Mouse (Mus musculus) MEL (cell line): ENCODE measurements around the gene Foxj3. TPM values are rescaled to one million over a fixed set of nuclear protein-coding genes. Genes with fewer than 3 reads are reported as not detected.

Experiments used
- DNase-seq: peaks from one replicate; pipeline ENCODE4 v3.0.0; 2011; ENCODE audit warnings: low read depth, low spot score
- H3K27ac ChIP-seq: 2 replicates; pipeline ENCODE4 v1.5.1; 2012; ENCODE audit warnings: low read depth, mild to moderate bottlenecking, control low read depth, low read length, moderate library complexity; ENCODE audit not compliant: control insufficient read depth
- H3K27me3 ChIP-seq, 2 experiments: fragments of 150-350 bp in 1 of 2; sonication (generic) in 1 of 2; 2 replicates each; pipeline ENCODE4 v1.6.1; 2012; ENCODE audit warnings: low read length in 2 of 2, mild to moderate bottlenecking in 2 of 2, improper control_type of control experiment in 1 of 2, moderate library complexity in 1 of 2; ENCODE audit not compliant: insufficient read depth in 2 of 2, control insufficient read depth in 1 of 2
- H3K36me3 ChIP-seq, 2 experiments: 2 replicates each; pipeline ENCODE4 v1.6.1; 2012 to 2014; ENCODE audit warnings: low read length in 2 of 2, improper control_type of control experiment in 1 of 2, inconsistent platforms in 1 of 2, mild to moderate bottlenecking in 1 of 2; ENCODE audit not compliant: insufficient read depth in 2 of 2, control insufficient read depth in 1 of 2
- H3K4me1 ChIP-seq, 2 experiments: fragments of 150-350 bp in 1 of 2; sonication (generic) in 1 of 2; 2 replicates each; pipeline ENCODE4 v1.6.1; 2012; ENCODE audit warnings: low read length in 2 of 2, improper control_type of control experiment in 1 of 2, mild to moderate bottlenecking in 1 of 2; ENCODE audit not compliant: insufficient read depth in 2 of 2, control insufficient read depth in 1 of 2
- H3K4me3 ChIP-seq, 2 experiments: fragments of 150-350 bp in 1 of 2; sonication (generic) in 1 of 2; 2 replicates each; pipeline ENCODE4 v1.5.1; 2012; ENCODE audit warnings: low read depth in 2 of 2, low read length in 2 of 2, mild to moderate bottlenecking in 2 of 2, moderate library complexity in 2 of 2, control low read depth in 1 of 2, improper control_type of control experiment in 1 of 2; ENCODE audit not compliant: control insufficient read depth in 1 of 2, insufficient read depth in 1 of 2
- H3K79me2 ChIP-seq: 2 replicates; pipeline ENCODE4 v1.6.1; 2012; ENCODE audit warnings: mild to moderate bottlenecking, low read length, moderate library complexity; ENCODE audit not compliant: control insufficient read depth, poor library complexity, insufficient read depth
- H3K9ac ChIP-seq: 2 replicates; pipeline ENCODE4 v1.6.1; 2012; ENCODE audit warnings: low read depth, mild to moderate bottlenecking, control low read depth, low read length, moderate library complexity; ENCODE audit not compliant: control insufficient read depth, poor library complexity, severe bottlenecking
- H3K9me3 ChIP-seq: fragments of 150-350 bp; sonication (generic); replicated peaks from 2 replicates; pipeline ENCODE4 v1.6.1; 2012; ENCODE audit warnings: mild to moderate bottlenecking, low read length, improper control_type of control experiment, moderate library complexity; ENCODE audit not compliant: insufficient read depth
- ELF1 ChIP-seq: IDR thresholded peaks from 2 replicates; pipeline ENCODE4 v1.6.1; 2014; ENCODE audit warnings: low read depth, mild to moderate bottlenecking, inconsistent platforms, low read length, improper control_type of control experiment, moderate library complexity
- GABPA ChIP-seq: IDR thresholded peaks from 2 replicates; pipeline ENCODE4 v1.6.1; 2012; ENCODE audit warnings: low read depth, mild to moderate bottlenecking, inconsistent platforms, low read length, improper control_type of control experiment, moderate library complexity
- GATA1 ChIP-seq: IDR thresholded peaks from 2 replicates; pipeline ENCODE4 v1.6.1; 2011; ENCODE audit warnings: low read depth, low read length, improper control_type of control experiment
- MAFK ChIP-seq: IDR thresholded peaks from 2 replicates; pipeline ENCODE4 v1.6.1; 2011; ENCODE audit warnings: low read depth, mild to moderate bottlenecking, low read length, improper control_type of control experiment, borderline replicate concordance
- MAX ChIP-seq: IDR thresholded peaks from 2 replicates; pipeline ENCODE4 v1.6.1; 2011; ENCODE audit warnings: low read length, improper control_type of control experiment
- MAZ ChIP-seq: IDR thresholded peaks from 2 replicates; pipeline ENCODE4 v1.6.1; 2012; ENCODE audit warnings: low read depth, mild to moderate bottlenecking, inconsistent platforms, low read length, improper control_type of control experiment
- MYB ChIP-seq: IDR thresholded peaks from 2 replicates; pipeline ENCODE4 v1.6.1; 2011; ENCODE audit warnings: mild to moderate bottlenecking, low read depth, low read length, improper control_type of control experiment
- POLR2AphosphoS2 ChIP-seq: IDR thresholded peaks from 2 replicates; pipeline ENCODE4 v1.6.1; 2011; ENCODE audit warnings: low read length, improper control_type of control experiment
- RCOR1 ChIP-seq: IDR thresholded peaks from 2 replicates; pipeline ENCODE4 v1.6.1; 2012; ENCODE audit warnings: low read depth, mild to moderate bottlenecking, inconsistent platforms, low read length, improper control_type of control experiment
- SMC3 ChIP-seq: IDR thresholded peaks from 2 replicates; pipeline ENCODE4 v1.6.1; 2011; ENCODE audit warnings: low read depth, low read length, improper control_type of control experiment
- TAL1 ChIP-seq: IDR thresholded peaks from 2 replicates; pipeline ENCODE4 v1.6.1; 2012; ENCODE audit warnings: mild to moderate bottlenecking, inconsistent platforms, low read length, moderate library complexity, mixed read lengths
- ZC3H11A ChIP-seq: IDR thresholded peaks from 2 replicates; pipeline ENCODE4 v1.6.1; 2012; ENCODE audit warnings: low read depth, mild to moderate bottlenecking, inconsistent platforms, low read length, improper control_type of control experiment
- ZKSCAN1 ChIP-seq: IDR thresholded peaks from 2 replicates; pipeline ENCODE4 v1.6.1; 2012; ENCODE audit warnings: low read depth, mild to moderate bottlenecking, inconsistent platforms, low read length, improper control_type of control experiment, moderate library complexity
- polyA plus RNA-seq, 2 experiments: library from polyadenylated mRNA; stranded (reverse) in 1 of 2; unstranded in 1 of 2; fragments of >175 nt in 1 of 2; fragments of >200 nt in 1 of 2; gene quantifications; 2 replicates each; pipeline versions ENCODE4 v1.2.1 to v1.2.4; 2012; ENCODE audit warnings: low replicate concordance in 2 of 2, low read depth in 1 of 2; ENCODE audit not compliant: insufficient read length in 2 of 2, insufficient read depth in 1 of 2, missing spikeins in 1 of 2
- total RNA-seq: library from RNA; depleted of rRNA; stranded (reverse); fragments of 300-350 nt; gene quantifications from 2 replicates; pipeline ENCODE4 v1.2.3, GENCODE M21; 2012

Foxj3 gene
- total and polyA plus RNA-seq, 3 experiments, result 11.0 to 27.0 TPM; not detected in 1

GRCm38 (mm10) chr4:119662976-119663375, 126.2 kb downstream of the Foxj3 start:
- no peak overlapping the region for H3K27ac ChIP-seq
- H3K27me3 ChIP-seq, result no peaks in the 10 kb centered on the region
- H3K36me3 ChIP-seq, result no peaks in the 10 kb centered on the region
- no peaks in the 10 kb centered on the region for H3K9me3 ChIP-seq
- no peaks in the 10 kb centered on the region for H3K79me2 ChIP-seq
- TF ChIP-seq ZC3H11A (no peak), MAZ (no peak), TAL1 (no peak), ELF1 (no peak), GATA1 (no peak), RCOR1 (no peak), SMC3 (no peak), ZKSCAN1 (no peak), POLR2AphosphoS2 (no peak), GABPA (no peak), MYB (no peak), MAFK (no peak)
- no peak overlapping the region for H3K9ac ChIP-seq
- H3K4me3 ChIP-seq, result no peak overlapping the region
- DNase-seq, result no peak
- no peaks in the 10 kb centered on the region for H3K4me1 ChIP-seq

GRCm38 (mm10) chr4:119663409-119664095, 126.7 kb downstream of the Foxj3 start:
- H3K27me3 ChIP-seq, result no peaks in the 10 kb centered on the region
- H3K36me3 ChIP-seq, result no peaks in the 10 kb centered on the region
- no peaks in the 10 kb centered on the region for H3K4me1 ChIP-seq
- no peaks in the 10 kb centered on the region for H3K79me2 ChIP-seq
- no peak overlapping the region for H3K4me3 ChIP-seq
- no peak for TF ChIP-seq MAX
- TF ChIP-seq, all 39 proteins: peak for 0
- H3K27ac ChIP-seq, result no peak overlapping the region
- no peak for DNase-seq
- H3K9me3 ChIP-seq, result no peaks in the 10 kb centered on the region
- no peak overlapping the region for H3K9ac ChIP-seq

GRCm38 (mm10) chr4:119665166-119665565, 128.4 kb downstream of the Foxj3 start:
- Histone ChIP-seq H3K27me3 (no peaks in the 10 kb centered on the region), H3K9ac (no peak overlapping the region), H3K27ac (no peak overlapping the region), H3K79me2 (no peaks in the 10 kb centered on the region), H3K9me3 (no peaks in the 10 kb centered on the region), H3K4me1 (no peaks in the 10 kb centered on the region), H3K36me3 (no peaks in the 10 kb centered on the region), H3K4me3 (no peak overlapping the region)
- DNase-seq, result no peak
- TF ChIP-seq MAZ (no peak), ZC3H11A (no peak)
